Comparison of ENCODE assay signal across 9 mouse cellular contexts in the genomic region with DNA sequence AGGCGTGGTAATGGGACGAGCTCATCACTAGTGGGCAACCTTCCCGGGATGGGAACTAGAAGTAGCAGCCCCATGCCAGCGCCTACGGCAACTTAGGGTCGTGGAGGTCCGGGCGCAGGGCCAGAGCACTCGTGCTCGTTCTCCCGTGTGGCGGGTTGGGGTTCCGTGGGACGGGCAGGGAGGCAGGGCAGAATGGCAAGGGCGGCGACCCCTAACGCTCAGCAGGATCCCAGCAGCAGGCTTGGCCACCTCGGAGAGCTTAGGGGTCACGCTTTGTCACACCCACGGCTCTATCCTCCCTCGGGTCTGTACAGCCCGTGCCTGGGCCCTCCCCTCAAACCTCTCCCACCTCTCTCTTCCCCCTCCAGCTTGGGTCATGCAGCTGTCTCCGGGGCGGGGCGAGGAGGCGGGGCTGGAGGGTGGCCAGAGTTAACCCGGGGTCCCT. TPM values are rescaled to one million over a fixed set of nuclear protein-coding genes. Genes with fewer than 3 reads are reported as not detected.
DNase-seq lines count a peak whose midpoint lies in the region; ATAC-seq and TF ChIP-seq lines count a peak whose summit lies in the region.
"Had no signal": no experiment of that assay in that cellular context is flagged by ENCODE, and none has a peak within 500 bp of the region (broad histone marks: within the 10 kb centered on the region; RNA-seq: fewer than 3 reads in every experiment).

No protein-coding gene starts in this region.

- ATAC-seq in embryonic facial prominence, embryonic 14.5 days (ENCODE audit: low read depth), result no peak
- ATAC-seq in heart, embryonic 15.5 days (replicated peaks; ENCODE audit: insufficient number of reproducible peaks, insufficient read depth, low FRiP score, low read depth), result peak; percentile 64
- no peak for ATAC-seq in liver, embryonic 13.5 days (ENCODE audit: low read depth)

- H3K27ac ChIP-seq in layer of hippocampus, adult 2 months, result no peak overlapping the region
- H3K27ac ChIP-seq in embryonic facial prominence, embryonic 14.5 days (replicated peaks; ENCODE audit: low read depth, low read length), result no peak overlapping the region
- no peak overlapping the region for H3K27ac ChIP-seq in heart, embryonic 15.5 days
- no peak overlapping the region for H3K27ac ChIP-seq in liver, embryonic 13.5 days
- H3K27ac ChIP-seq: macrophage had no signal

- H3K9me3 ChIP-seq in embryonic facial prominence, embryonic 14.5 days (ENCODE audit: control insufficient read depth, low read length), result peaks cover 41% of the 10 kb centered on the region
- no peaks in the 10 kb centered on the region for H3K9me3 ChIP-seq in heart, embryonic 15.5 days (replicated peaks)
- no peaks in the 10 kb centered on the region for H3K9me3 ChIP-seq in liver, embryonic 13.5 days (replicated peaks)

- no peak overlapping the region for H3K9ac ChIP-seq in embryonic facial prominence, embryonic 14.5 days (ENCODE audit: low read depth, low read length)
- H3K9ac ChIP-seq in heart, embryonic 15.5 days, result no peak overlapping the region; the same call in 1 of the 2 replicates
- no peak overlapping the region for H3K9ac ChIP-seq in liver, embryonic 13.5 days

- peak overlapping the region; percentile 38 for H3K4me3 ChIP-seq in layer of hippocampus, adult 2 months
- no peak overlapping the region for H3K4me3 ChIP-seq in embryonic facial prominence, embryonic 14.5 days (ENCODE audit: low read depth, low read length)
- H3K4me3 ChIP-seq in heart, embryonic 15.5 days, result peak overlapping the region; percentile 35
- H3K4me3 ChIP-seq in liver, embryonic 13.5 days (replicated peaks), result 0 out of 2 replicates have a peak overlapping the region, but pooled peaks have one; percentile 16

- DNase-seq in layer of hippocampus, adult 2 months (ENCODE audit: low spot score in 2 of 2), result no peak
- DNase-seq in layer of hippocampus, postnatal 14 days (ENCODE audit: low spot score in 2 of 2), result no peak
- DNase-seq in embryonic facial prominence, embryonic 14.5 days (ENCODE audit: low spot score), result no peak
- DNase-seq in liver, embryonic 13.5 days, result no peak
- peak; percentile 20 for DNase-seq in testis, postnatal 14 days (ENCODE audit: low spot score)
- DNase-seq in adrenal gland, adult 8-10 months, result no peak
- DNase-seq in embryo, embryonic 10.5 days (ENCODE audit: low spot score), result no peak

- H3K4me1 ChIP-seq in embryonic facial prominence, embryonic 14.5 days (ENCODE audit: control insufficient read depth, insufficient read depth, low read length), result no peaks in the 10 kb centered on the region
- peaks cover 3% of the 10 kb centered on the region; the same call in 1 of the 2 replicates for H3K4me1 ChIP-seq in heart, embryonic 15.5 days (replicated peaks)
- H3K4me1 ChIP-seq in liver, embryonic 13.5 days (replicated peaks), result 0 out of 2 replicates have a peak, but pooled peaks cover 4% of the 10 kb centered on the region

- no peaks in the 10 kb centered on the region for H3K27me3 ChIP-seq in embryonic facial prominence, embryonic 14.5 days (replicated peaks; ENCODE audit: control insufficient read depth, insufficient read depth, low read length)
- H3K27me3 ChIP-seq in heart, embryonic 15.5 days, result no peaks in the 10 kb centered on the region
- H3K27me3 ChIP-seq in liver, embryonic 13.5 days, result no peaks in the 10 kb centered on the region

- no peaks in the 10 kb centered on the region for H3K36me3 ChIP-seq in embryonic facial prominence, embryonic 14.5 days (ENCODE audit: control insufficient read depth, insufficient read depth, low read length)
- no peaks in the 10 kb centered on the region for H3K36me3 ChIP-seq in heart, embryonic 15.5 days
- no peaks in the 10 kb centered on the region for H3K36me3 ChIP-seq in liver, embryonic 13.5 days

- WGBS in embryonic facial prominence, embryonic 14.5 days, result 37% methylated on average over 12 of the region's 27 CpGs
- 23% methylated on average over 25 of the region's 27 CpGs for WGBS in heart, embryonic 15.5 days
- WGBS in liver, embryonic 13.5 days (ENCODE audit: insufficient replicate concordance), result 21% methylated on average over 27 of the region's 27 CpGs

- no peak for TF ChIP-seq CTCF in layer of hippocampus, adult 2 months (conservative IDR thresholded peaks at IDR 0.05)

- peak overlapping the region; percentile 38 for H3K4me2 ChIP-seq in embryonic facial prominence, embryonic 14.5 days (ENCODE audit: low read depth, low read length)
- H3K4me2 ChIP-seq in heart, embryonic 15.5 days, result peak overlapping the region; percentile 58
- peak overlapping the region; percentile 46 for H3K4me2 ChIP-seq in liver, embryonic 13.5 days

RNA-seq across cellular contexts. Expression of a gene that starts 32.7 kb away (rescaled TPM):
- 10 to 100 TPM; 66.5 to 68.5 TPM for total RNA-seq in layer of hippocampus, adult 2 months (2021)
- 10 to 100 TPM; 65.6 to 66.3 TPM for total RNA-seq in layer of hippocampus, postnatal 14 days (2021)
- polyA plus RNA-seq in embryonic facial prominence, embryonic 14.5 days (2014; fragmentation: Nextera tagmentation; extraction: Ambion mirVana), result 15.9 and 16.7 TPM in 2 replicates
- 8.5 and 9.0 TPM in 2 replicates for polyA plus RNA-seq in heart, embryonic 15.5 days (2015; fragmentation: Nextera tagmentation; extraction: Ambion mirVana)
- polyA plus RNA-seq in liver, embryonic 13.5 days (2015; fragmentation: Nextera tagmentation; extraction: Ambion mirVana), result 3.5 and 3.7 TPM in 2 replicates
- 10 to 100 TPM; 24.5 to 41.4 (median 32.6) TPM for total RNA-seq in adrenal gland, adult 8-10 months (2022)

RNA-seq across cellular contexts. Expression of a gene that starts 52.0 kb away (rescaled TPM):
- under 1 TPM; 0.31 to 0.49 TPM for total RNA-seq in layer of hippocampus, adult 2 months (2021)
- total RNA-seq in layer of hippocampus, postnatal 14 days (2021), result under 1 TPM; 0.37 to 0.64 TPM
- not detected in 2 replicates for polyA plus RNA-seq in embryonic facial prominence, embryonic 14.5 days (2014; fragmentation: Nextera tagmentation; extraction: Ambion mirVana)
- not detected in 2 replicates for polyA plus RNA-seq in heart, embryonic 15.5 days (2015; fragmentation: Nextera tagmentation; extraction: Ambion mirVana)
- not detected in 2 replicates for polyA plus RNA-seq in liver, embryonic 13.5 days (2015; fragmentation: Nextera tagmentation; extraction: Ambion mirVana)
- under 1 TPM in 1 of 4 experiments, not detected in 3; 0.28 TPM for total RNA-seq in adrenal gland, adult 8-10 months (2022)
- polyA plus RNA-seq: macrophage had no signal
